Mouse (Mus musculus): ENCODE results near the gene Gm45785. TPM values are rescaled to one million over a fixed set of nuclear protein-coding genes. Genes with fewer than 3 reads are reported as not detected.

Gene Gm45785
- total RNA-seq, 2 experiments from 2014 or later: not detected

GRCm38 (mm10) chr7:140834968-140835757 lies 21.0 kb downstream of the Gm45785 start, which contains the start of gene Urah:
Gene Urah (plus strand): TSS chr7:140835018.
- no peak for DNase-seq (ENCODE audit: low spot score in 2 of 2)

GRCm38 (mm10) chr7:140833341-140833740 lies 22.8 kb downstream of the Gm45785 start:
- DNase-seq (ENCODE audit: low spot score in 2 of 2): no peak

GRCm38 (mm10) chr7:140831447-140831846 lies 24.7 kb downstream of the Gm45785 start:
- DNase-seq (ENCODE audit: low spot score in 2 of 2): no peak

- DNase-seq (ENCODE audit: low spot score in 2 of 2): no peak
Measured at GRCm38 (mm10) chr7:140828171-140828881, 27.8 kb downstream of the Gm45785 start.

GRCm38 (mm10) chr7:140822731-140823130 lies 33.4 kb downstream of the Gm45785 start:
- no peak for DNase-seq (ENCODE audit: low spot score in 2 of 2)

- no peak for DNase-seq (ENCODE audit: low spot score in 2 of 2)
Measured at GRCm38 (mm10) chr7:140821653-140822329, 34.3 kb downstream of the Gm45785 start, which contains the start of gene Zfp941. Gene Zfp941 (minus strand): TSS chr7:140822178.

- DNase-seq (ENCODE audit: low spot score in 2 of 2): no peak
Measured at GRCm38 (mm10) chr7:140821305-140821652, 34.9 kb downstream of the Gm45785 start.

GRCm38 (mm10) chr7:140820173-140820572 lies 36.0 kb downstream of the Gm45785 start:
- no peak for DNase-seq (ENCODE audit: low spot score in 2 of 2)

GRCm38 (mm10) chr7:140812850-140813249 lies 43.3 kb downstream of the Gm45785 start:
- no peak for DNase-seq (ENCODE audit: low spot score in 2 of 2)

GRCm38 (mm10) chr7:140811714-140812113 lies 44.4 kb downstream of the Gm45785 start:
- no peak for DNase-seq (ENCODE audit: low spot score in 2 of 2)

- no peak for DNase-seq (ENCODE audit: low spot score in 2 of 2)
Measured at GRCm38 (mm10) chr7:140810496-140810895, 45.6 kb downstream of the Gm45785 start.

GRCm38 (mm10) chr7:140805704-140806103 lies 50.4 kb downstream of the Gm45785 start:
- no peak for DNase-seq (ENCODE audit: low spot score in 2 of 2)

- DNase-seq (ENCODE audit: low spot score in 2 of 2): no peak
Measured at GRCm38 (mm10) chr7:140802629-140803028, 53.5 kb downstream of the Gm45785 start.

- DNase-seq (ENCODE audit: low spot score in 2 of 2): no peak
Measured at GRCm38 (mm10) chr7:140798212-140798611, 57.9 kb downstream of the Gm45785 start.

GRCm38 (mm10) chr7:140797619-140798018 lies 58.5 kb downstream of the Gm45785 start:
- DNase-seq (ENCODE audit: low spot score in 2 of 2): no peak

GRCm38 (mm10) chr7:140793541-140793940 lies 62.6 kb downstream of the Gm45785 start:
- DNase-seq (ENCODE audit: low spot score in 2 of 2): no peak

GRCm38 (mm10) chr7:140788053-140788435 lies 68.1 kb downstream of the Gm45785 start:
- DNase-seq (ENCODE audit: low spot score in 2 of 2): no peak

GRCm38 (mm10) chr7:140787406-140788052 lies 68.6 kb downstream of the Gm45785 start, which contains the start of gene Syce1:
Gene Syce1 (minus strand): TSS chr7:140787852.
- DNase-seq (ENCODE audit: low spot score in 2 of 2): no peak

- DNase-seq (ENCODE audit: low spot score in 2 of 2): no peak
Measured at GRCm38 (mm10) chr7:140780548-140780947, 75.6 kb downstream of the Gm45785 start.

Data from gastrocnemius, postnatal 4 days (tissue).